Mouse (Mus musculus) neural tube, embryonic 15.5 days (tissue): ENCODE measurements around the gene Rab42. TPM values are rescaled to one million over a fixed set of nuclear protein-coding genes. Genes with fewer than 3 reads are reported as not detected.

ENCODE experiments used
- ATAC-seq: fragments of 200-750 bp; cut with Nextera tagmentation; 2 replicates; pipeline ENCODE4 v1.8.0; 2017; ENCODE audit warnings: mild to moderate bottlenecking, moderate TSS enrichment, moderate library complexity; ENCODE audit not compliant: low FRiP score
- H3K27ac ChIP-seq: fragments of 300-500 bp; sonication (generic); replicated peaks from 2 replicates; pipeline ENCODE4 v1.5.1; 2015; ENCODE audit warnings: mild to moderate bottlenecking, inconsistent platforms
- H3K27me3 ChIP-seq: fragments of 300-500 bp; sonication (generic); replicated peaks from 2 replicates; pipeline ENCODE4 v1.6.1; 2015; ENCODE audit warnings: inconsistent platforms
- H3K36me3 ChIP-seq: fragments of 300-500 bp; sonication (generic); 2 replicates; pipeline ENCODE4 v1.6.1; 2015; ENCODE audit warnings: inconsistent platforms
- H3K4me1 ChIP-seq: fragments of 300-500 bp; sonication (generic); 2 replicates; pipeline ENCODE4 v1.6.1; 2015; ENCODE audit warnings: inconsistent platforms
- H3K4me2 ChIP-seq: fragments of 300-500 bp; sonication (generic); 2 replicates; pipeline ENCODE4 v1.6.1; 2015; ENCODE audit warnings: inconsistent platforms, mild to moderate bottlenecking, moderate library complexity
- H3K4me3 ChIP-seq: fragments of 300-500 bp; sonication (generic); replicated peaks from 2 replicates; pipeline ENCODE4 v1.5.1; 2015; ENCODE audit warnings: mild to moderate bottlenecking, inconsistent platforms
- H3K9ac ChIP-seq: fragments of 300-500 bp; sonication (generic); replicated peaks from 2 replicates; pipeline ENCODE4 v1.6.1; 2015; ENCODE audit warnings: mild to moderate bottlenecking, inconsistent platforms
- H3K9me3 ChIP-seq: fragments of 300-500 bp; sonication (generic); replicated peaks from 2 replicates; pipeline ENCODE4 v1.6.1; 2016; ENCODE audit warnings: inconsistent platforms
- WGBS: fragments of 180-500 bp; shearing (Covaris S2); methylation state at CpG from one replicate; pipeline ENCODE4 v1.1.7; 2015; ENCODE audit warnings: mixed read lengths; 5-methylcytosine and 5-hydroxymethylcytosine counted together
- polyA plus RNA-seq: library from polyadenylated mRNA; unstranded; fragments of >200 nt; fragmentation: Nextera tagmentation; extraction: Ambion mirVana; gene quantifications from 2 replicates; pipeline ENCODE4 v1.2.1, GENCODE M21; 2015

Rab42 gene
- polyA plus RNA-seq, 1 experiment from 2014 or later: 3.5 TPM

DNA sequence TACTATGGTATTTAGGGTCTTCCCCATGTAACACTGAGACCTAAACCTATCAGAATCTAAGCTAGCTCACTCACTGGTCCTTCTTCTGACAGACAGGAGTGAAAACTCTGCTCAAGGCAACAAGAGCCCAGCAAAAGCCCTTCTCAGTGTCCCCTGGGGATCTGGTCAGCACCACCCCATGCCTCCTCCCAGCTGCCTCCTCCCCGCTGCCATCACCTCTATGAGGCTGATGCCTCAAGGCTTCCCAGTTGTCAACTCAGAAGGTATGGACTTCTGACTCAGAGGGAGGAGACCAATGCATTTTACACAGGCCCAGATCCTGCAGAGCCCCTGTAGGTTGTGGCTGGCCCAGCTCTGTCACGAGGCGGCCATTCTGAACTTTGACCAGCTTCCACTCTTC, 38.3 kb upstream of the Rab42 start:
- ATAC-seq: no peak
- peaks cover 21% of the 10 kb centered on the region for H3K36me3 ChIP-seq
- H3K4me3 ChIP-seq: no peak overlapping the region
- no peaks in the 10 kb centered on the region for H3K27me3 ChIP-seq
- H3K4me1 ChIP-seq: peaks cover 19% of the 10 kb centered on the region
- H3K9me3 ChIP-seq: no peaks in the 10 kb centered on the region
- no peak overlapping the region for H3K27ac ChIP-seq
- H3K9ac ChIP-seq: no peak overlapping the region
- H3K4me2 ChIP-seq: no peak overlapping the region
- 98% methylated on average over 3 of the region's 3 CpGs for WGBS

- H3K4me1 ChIP-seq: peaks cover 7% of the 10 kb centered on the region
- H3K27me3 ChIP-seq: no peaks in the 10 kb centered on the region
- no peak overlapping the region for H3K4me3 ChIP-seq
- H3K9me3 ChIP-seq: no peaks in the 10 kb centered on the region
- no peak overlapping the region for H3K4me2 ChIP-seq
- no peak for ATAC-seq
- WGBS: 89% methylated on average over 13 of the region's 13 CpGs
- H3K27ac ChIP-seq: no peak overlapping the region
- H3K9ac ChIP-seq: no peak overlapping the region
- peaks cover 43% of the 10 kb centered on the region for H3K36me3 ChIP-seq
Observed at GRCm38 (mm10) chr4:132338943-132339342, 35.8 kb upstream of the Rab42 start.

DNA sequence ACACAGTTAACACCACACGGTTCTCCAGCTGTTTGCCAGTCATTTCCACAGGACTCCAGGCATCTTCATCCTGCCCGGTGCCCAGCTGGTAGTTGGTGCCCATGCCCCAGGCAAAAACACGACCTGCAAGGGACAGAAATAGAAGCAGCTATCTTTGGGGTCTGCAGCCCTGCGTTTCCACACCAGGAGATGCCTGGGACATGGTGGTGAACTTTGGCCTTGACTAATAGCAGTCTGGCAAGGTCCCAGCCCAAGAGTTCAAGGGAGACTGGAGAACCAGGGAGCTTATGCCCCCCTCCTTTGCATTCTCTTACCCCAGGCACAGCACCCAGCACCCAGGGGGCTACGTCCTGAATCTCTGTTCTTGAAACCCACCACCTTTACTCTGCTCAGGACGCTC, 29.7 kb upstream of the Rab42 start:
- H3K27me3 ChIP-seq: no peaks in the 10 kb centered on the region
- H3K4me1 ChIP-seq: peaks cover 12% of the 10 kb centered on the region
- WGBS: 90% methylated on average over 6 of the region's 6 CpGs
- no peaks in the 10 kb centered on the region for H3K9me3 ChIP-seq
- peaks cover 44% of the 10 kb centered on the region for H3K36me3 ChIP-seq
- H3K9ac ChIP-seq: no peak overlapping the region
- H3K27ac ChIP-seq: no peak overlapping the region
- ATAC-seq: no peak
- no peak overlapping the region for H3K4me3 ChIP-seq
- no peak overlapping the region for H3K4me2 ChIP-seq

DNA sequence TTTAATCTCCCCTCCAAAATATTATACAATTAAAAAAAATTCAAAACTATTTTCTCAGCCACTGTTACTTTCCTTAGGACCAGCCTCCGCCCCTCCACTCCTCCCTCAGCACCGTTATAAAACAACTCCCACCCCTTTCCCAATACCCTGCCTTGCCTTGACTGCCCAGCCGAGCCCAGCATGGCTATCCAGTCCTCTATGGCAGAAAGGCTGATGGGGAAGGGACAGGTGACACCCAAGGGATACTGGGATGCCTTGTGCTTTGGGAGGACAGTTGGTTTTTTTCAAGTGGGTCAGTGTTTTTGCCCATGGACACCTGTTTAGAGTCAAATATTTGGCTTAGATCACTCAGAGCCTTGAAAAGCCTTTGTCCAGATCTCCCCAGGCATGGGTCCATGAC, 28.8 kb upstream of the Rab42 start:
- peaks cover 42% of the 10 kb centered on the region for H3K36me3 ChIP-seq
- H3K27ac ChIP-seq: no peak overlapping the region
- no peak overlapping the region for H3K4me3 ChIP-seq
- ATAC-seq: no peak
- 63% methylated on average over 3 of the region's 3 CpGs for WGBS
- no peaks in the 10 kb centered on the region for H3K27me3 ChIP-seq
- no peak overlapping the region for H3K9ac ChIP-seq
- H3K9me3 ChIP-seq: no peaks in the 10 kb centered on the region
- no peak overlapping the region for H3K4me2 ChIP-seq
- H3K4me1 ChIP-seq: peaks cover 16% of the 10 kb centered on the region

DNA sequence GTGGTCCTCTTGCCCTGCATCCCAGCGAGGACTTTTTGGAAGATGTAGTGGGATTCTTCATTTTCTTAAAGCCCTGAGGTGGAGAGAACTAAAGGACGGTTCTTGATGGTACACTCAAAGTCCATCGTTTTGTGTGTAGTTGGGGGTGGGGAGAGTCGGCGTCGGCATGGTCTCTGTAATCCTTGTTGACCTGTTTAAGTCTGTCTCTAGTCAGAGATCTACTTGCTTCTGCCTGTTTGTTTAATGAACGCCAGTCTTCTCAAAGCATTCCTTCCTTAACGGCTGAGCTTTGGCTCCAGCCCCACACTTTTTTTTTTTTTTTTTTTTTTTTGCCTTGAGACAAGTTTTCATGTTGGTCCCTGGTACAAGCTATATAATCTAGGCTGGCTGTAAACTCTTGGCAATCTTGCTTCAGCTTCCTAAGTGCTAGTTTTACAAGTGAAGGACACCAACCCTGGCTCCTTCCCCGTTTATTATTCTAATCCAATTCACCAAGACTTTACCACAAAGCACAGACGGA, 26.7 kb upstream of the Rab42 start:
- no peak; the same call in 1 of the 2 replicates for ATAC-seq
- Histone ChIP-seq H3K36me3 (peaks cover 38% of the 10 kb centered on the region), H3K4me1 (peaks cover 16% of the 10 kb centered on the region), H3K27ac (peak overlapping the region; percentile 88), H3K4me3 (peak overlapping the region; percentile 88), H3K9ac (peak overlapping the region; percentile 94), H3K27me3 (no peaks in the 10 kb centered on the region), H3K9me3 (no peaks in the 10 kb centered on the region), H3K4me2 (peak overlapping the region; percentile 79)
- WGBS: 8% methylated on average over 10 of the region's 10 CpGs

GRCm38 (mm10) chr4:132329115-132329834, 26.1 kb upstream of the Rab42 start, which contains the start of gene Trnau1ap:
Trnau1ap (minus strand) TSS chr4:132329538.
- peaks cover 39% of the 10 kb centered on the region for H3K36me3 ChIP-seq
- peak; percentile 96 for ATAC-seq
- H3K4me2 ChIP-seq: peak within 1 kb of the TSS; percentile 79
- peak within 1 kb of the TSS; percentile 88 for H3K4me3 ChIP-seq
- H3K9ac ChIP-seq: peak within 1 kb of the TSS; percentile 94
- H3K27me3 ChIP-seq: no peaks in the 10 kb centered on the region
- H3K4me1 ChIP-seq: peaks cover 16% of the 10 kb centered on the region
- peak within 1 kb of the TSS; percentile 88 for H3K27ac ChIP-seq
- WGBS: under 1% methylated on average over 52 of the region's 52 CpGs
- H3K9me3 ChIP-seq: no peaks in the 10 kb centered on the region

DNA sequence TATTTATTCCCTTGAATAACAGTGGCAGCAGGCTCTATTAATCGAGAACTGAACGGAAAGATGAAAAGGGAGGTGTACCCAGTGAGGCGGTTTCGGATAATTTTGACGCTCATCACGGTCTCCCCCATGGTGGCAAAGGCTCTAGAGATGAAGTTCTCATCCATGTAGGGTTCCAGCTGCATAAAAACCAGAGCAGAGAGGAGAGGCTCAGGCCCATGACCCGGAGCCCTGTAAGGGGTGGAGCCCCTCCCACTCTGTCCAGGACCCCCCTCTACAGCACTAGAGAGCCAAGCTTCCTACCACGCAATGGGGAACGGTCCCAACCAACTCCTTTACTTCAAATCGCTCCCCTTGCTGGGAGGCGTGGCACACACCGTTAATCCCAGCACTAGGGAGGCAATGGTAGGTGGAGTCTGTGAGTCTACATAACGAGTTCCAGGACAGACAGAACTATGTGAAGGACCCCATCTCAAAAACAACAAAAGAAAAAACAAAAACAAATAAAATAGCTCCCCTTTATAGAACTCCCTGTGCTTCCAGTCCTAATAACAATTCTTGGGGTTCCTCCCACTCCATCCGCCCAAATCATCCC, 25.3 kb upstream of the Rab42 start:
- H3K27ac ChIP-seq: peak overlapping the region; percentile 88
- H3K36me3 ChIP-seq: peaks cover 39% of the 10 kb centered on the region
- WGBS: 49% methylated on average over 14 of the region's 14 CpGs

GRCm38 (mm10) chr4:132326481-132326880, 23.3 kb upstream of the Rab42 start:
- no peak overlapping the region for H3K9ac ChIP-seq
- peaks cover 16% of the 10 kb centered on the region for H3K4me1 ChIP-seq
- no peak for ATAC-seq
- H3K9me3 ChIP-seq: no peaks in the 10 kb centered on the region
- no peak overlapping the region for H3K27ac ChIP-seq
- no peaks in the 10 kb centered on the region for H3K27me3 ChIP-seq
- H3K4me3 ChIP-seq: no peak overlapping the region
- no peak overlapping the region for H3K4me2 ChIP-seq
- H3K36me3 ChIP-seq: peaks cover 42% of the 10 kb centered on the region
- WGBS: 74% methylated on average over 5 of the region's 5 CpGs

More for the DNA sequence above, 25.3 kb upstream of the Rab42 start:
- Histone ChIP-seq H3K9ac (peak overlapping the region; percentile 94), H3K27me3 (no peaks in the 10 kb centered on the region), H3K4me3 (peak overlapping the region; percentile 88), H3K9me3 (no peaks in the 10 kb centered on the region), H3K4me1 (peaks cover 16% of the 10 kb centered on the region), H3K4me2 (peak overlapping the region; percentile 79)
- ATAC-seq: no peak

- 83% methylated on average over 8 of the region's 8 CpGs for WGBS
- no peaks in the 10 kb centered on the region for H3K27me3 ChIP-seq
- H3K4me3 ChIP-seq: no peak overlapping the region
- H3K4me2 ChIP-seq: no peak overlapping the region
- peaks cover under 1% of the 10 kb centered on the region for H3K4me1 ChIP-seq
- no peak overlapping the region for H3K9ac ChIP-seq
- H3K9me3 ChIP-seq: no peaks in the 10 kb centered on the region
- H3K27ac ChIP-seq: no peak overlapping the region
- no peak for ATAC-seq
- H3K36me3 ChIP-seq: peaks cover 86% of the 10 kb centered on the region
Observed at GRCm38 (mm10) chr4:132315711-132316110, 12.5 kb upstream of the Rab42 start.

- Histone ChIP-seq H3K4me3 (no peak overlapping the region), H3K27ac (no peak overlapping the region), H3K27me3 (no peaks in the 10 kb centered on the region), H3K9me3 (no peaks in the 10 kb centered on the region), H3K9ac (no peak overlapping the region), H3K4me2 (no peak overlapping the region), H3K36me3 (peaks cover 67% of the 10 kb centered on the region), H3K4me1 (peaks cover 15% of the 10 kb centered on the region)
- no peak for ATAC-seq
- WGBS: 85% methylated on average over 5 of the region's 5 CpGs
Observed at GRCm38 (mm10) chr4:132312627-132313026, 9.4 kb upstream of the Rab42 start.

DNA sequence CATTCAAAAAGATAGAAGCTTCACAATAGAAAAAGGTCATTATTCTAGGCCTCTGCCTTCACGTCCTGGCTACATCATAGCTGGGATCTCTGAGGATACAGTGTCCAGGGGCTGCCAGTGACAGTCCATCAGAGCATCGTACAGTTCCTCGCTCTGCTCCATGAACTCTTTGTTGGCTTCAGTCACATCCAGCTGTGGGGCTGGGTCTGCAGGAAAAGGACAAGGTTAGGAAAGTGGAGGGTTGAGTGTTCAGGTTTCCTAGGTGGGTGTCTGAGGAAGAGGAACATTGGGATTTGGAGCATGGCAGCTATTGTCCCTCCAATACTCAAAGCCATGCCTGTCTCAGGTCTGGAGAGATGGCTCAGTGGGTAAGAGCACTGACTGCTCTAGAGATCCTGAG, 8.6 kb upstream of the Rab42 start:
- H3K9me3 ChIP-seq: no peaks in the 10 kb centered on the region
- no peak overlapping the region for H3K27ac ChIP-seq
- no peak overlapping the region for H3K9ac ChIP-seq
- 46% methylated on average over 3 of the region's 3 CpGs for WGBS
- peaks cover 15% of the 10 kb centered on the region for H3K4me1 ChIP-seq
- peaks cover 62% of the 10 kb centered on the region for H3K36me3 ChIP-seq
- H3K27me3 ChIP-seq: no peaks in the 10 kb centered on the region
- H3K4me3 ChIP-seq: no peak overlapping the region
- H3K4me2 ChIP-seq: no peak overlapping the region
- no peak for ATAC-seq

- no peak for ATAC-seq
- H3K36me3 ChIP-seq: peaks cover 56% of the 10 kb centered on the region
Observed at GRCm38 (mm10) chr4:132311209-132311608, 8.0 kb upstream of the Rab42 start.

More at GRCm38 (mm10) chr4:132311209-132311608, 8.0 kb upstream of the Rab42 start:
- Histone ChIP-seq H3K9ac (no peak overlapping the region), H3K4me1 (peaks cover 15% of the 10 kb centered on the region), H3K27ac (no peak overlapping the region), H3K9me3 (no peaks in the 10 kb centered on the region), H3K4me2 (no peak overlapping the region), H3K27me3 (no peaks in the 10 kb centered on the region), H3K4me3 (no peak overlapping the region)
- 24% methylated on average over 1 of the region's 1 CpGs for WGBS
